In the genomic region with DNA sequence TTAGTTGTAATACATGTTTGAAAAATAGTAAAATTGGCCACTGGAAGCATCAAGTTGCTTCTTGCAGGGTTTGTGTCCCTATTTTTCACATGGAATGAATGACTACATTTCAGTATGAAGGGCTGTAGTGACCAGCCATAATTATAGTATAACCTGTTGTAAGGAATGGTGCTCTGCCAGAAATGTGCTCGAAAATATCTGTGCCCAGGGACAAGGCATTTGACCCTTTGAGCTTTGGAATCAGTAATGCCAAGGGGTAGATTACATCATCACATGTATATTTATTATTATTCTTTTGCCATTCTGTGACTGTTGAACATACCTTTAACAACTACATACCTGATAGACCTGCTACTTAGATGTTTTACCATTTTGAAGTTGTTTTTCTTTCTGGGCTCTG, we compare ENCODE assay signal across 10 mouse cellular contexts. TPM values are rescaled to one million over a fixed set of nuclear protein-coding genes. Genes with fewer than 3 reads are reported as not detected.
DNase-seq lines count a peak whose midpoint lies in the region; ATAC-seq and TF ChIP-seq lines count a peak whose summit lies in the region.
"Had no signal": no experiment of that assay in that cellular context is flagged by ENCODE, and none has a peak within 500 bp of the region (broad histone marks: within the 10 kb centered on the region; RNA-seq: fewer than 3 reads in every experiment).

No protein-coding gene starts in this region.

- WGBS in forebrain, embryonic 10.5 days = 74% methylated on average over 1 of the region's 1 CpGs
- 68% methylated on average over 1 of the region's 1 CpGs for WGBS in forebrain, embryonic 11.5 days
- 43% methylated on average over 1 of the region's 1 CpGs for WGBS in lung, embryonic 14.5 days
- whole genome bisulfite sequencing in kidney, postnatal 0 days = 36% methylated on average over 1 of the region's 1 CpGs
- WGBS in small intestine, adult 2 months = 14% methylated on average over 1 of the region's 1 CpGs

- H3K4me3 ChIP-seq in forebrain, embryonic 10.5 days = peak overlapping the region; percentile 82; the same call in 1 of the 2 replicates
- H3K4me3 ChIP-seq in forebrain, embryonic 11.5 days (ENCODE audit: low read depth, low read length) = no peak overlapping the region
- H3K4me3 ChIP-seq in lung, embryonic 14.5 days (ENCODE audit: low read depth, low read length) = peak overlapping the region; percentile 85; the same call in 1 of the 2 replicates
- H3K4me3 ChIP-seq in kidney, postnatal 0 days (replicated peaks; ENCODE audit: low read depth, low read length) = no peak overlapping the region
- no peak overlapping the region for H3K4me3 ChIP-seq in small intestine, adult 2 months (ENCODE audit: low read depth, low read length)

- no peak overlapping the region for H3K4me2 ChIP-seq in forebrain, embryonic 11.5 days (ENCODE audit: low read depth, low read length, severe bottlenecking)
- peak overlapping the region; percentile 65 for H3K4me2 ChIP-seq in lung, embryonic 14.5 days
- peak overlapping the region; percentile 25; the same call in 1 of the 2 replicates for H3K4me2 ChIP-seq in kidney, postnatal 0 days (ENCODE audit: low read length)

- no peaks in the 10 kb centered on the region for H3K27me3 ChIP-seq in forebrain, embryonic 10.5 days (ENCODE audit: poor library complexity, severe bottlenecking)
- H3K27me3 ChIP-seq in forebrain, embryonic 11.5 days (ENCODE audit: control insufficient read depth, insufficient read depth, low read length) = no peaks in the 10 kb centered on the region
- H3K27me3 ChIP-seq in lung, embryonic 14.5 days (ENCODE audit: insufficient read depth, low read length) = no peaks in the 10 kb centered on the region
- H3K27me3 ChIP-seq in kidney, postnatal 0 days (ENCODE audit: insufficient read depth, low read length) = no peaks in the 10 kb centered on the region
- no peaks in the 10 kb centered on the region for H3K27me3 ChIP-seq in small intestine, adult 2 months (ENCODE audit: control insufficient read depth, insufficient read depth, low read length)

- TF ChIP-seq POLR2A in small intestine, adult 2 months (IDR thresholded peaks at IDR 0.05; ENCODE audit: low read depth, low read length) = no peak

- no peak overlapping the region for H3K9ac ChIP-seq in forebrain, embryonic 11.5 days (ENCODE audit: low read length)
- H3K9ac ChIP-seq in lung, embryonic 14.5 days = no peak overlapping the region
- H3K9ac ChIP-seq in kidney, postnatal 0 days (ENCODE audit: low read depth, low read length) = no peak overlapping the region

- H3K36me3 ChIP-seq in forebrain, embryonic 10.5 days (replicated peaks) = no peaks in the 10 kb centered on the region
- H3K36me3 ChIP-seq in forebrain, embryonic 11.5 days (ENCODE audit: control insufficient read depth, insufficient read depth, low read length) = no peaks in the 10 kb centered on the region
- no peaks in the 10 kb centered on the region for H3K36me3 ChIP-seq in lung, embryonic 14.5 days (ENCODE audit: insufficient read depth)
- no peaks in the 10 kb centered on the region for H3K36me3 ChIP-seq in kidney, postnatal 0 days (ENCODE audit: insufficient read depth, low read length)
- no peaks in the 10 kb centered on the region for H3K36me3 ChIP-seq in small intestine, adult 2 months (ENCODE audit: control insufficient read depth, insufficient read depth, low read length)

- no peaks in the 10 kb centered on the region for H3K9me3 ChIP-seq in forebrain, embryonic 10.5 days
- H3K9me3 ChIP-seq in forebrain, embryonic 11.5 days (ENCODE audit: control insufficient read depth, low read length) = no peaks in the 10 kb centered on the region
- no peaks in the 10 kb centered on the region for H3K9me3 ChIP-seq in lung, embryonic 14.5 days (ENCODE audit: low read depth, low read length)
- H3K9me3 ChIP-seq in kidney, postnatal 0 days (replicated peaks; ENCODE audit: low read length) = no peaks in the 10 kb centered on the region

- no peak for DNase-seq in forebrain, embryonic 10.5 days (ENCODE audit: extremely low spot score, low spot score)
- DNase-seq in forebrain, embryonic 11.5 days (ENCODE audit: low spot score) = no peak
- DNase-seq in lung, embryonic 14.5 days = no peak
- DNase-seq in lung, postnatal 25 days (ENCODE audit: low spot score) = no peak
- DNase-seq in kidney, postnatal 0 days (ENCODE audit: low spot score) = no peak
- DNase-seq in adrenal gland, postnatal 10 days = no peak
- DNase-seq: lung, adult 18-20 months; right cerebral cortex, postnatal 14 days had no signal

- no peak for ATAC-seq in forebrain, embryonic 11.5 days (replicated peaks; ENCODE audit: low FRiP score)
- ATAC-seq in lung, embryonic 14.5 days (ENCODE audit: insufficient read depth) = no peak
- ATAC-seq in kidney, postnatal 0 days (replicated peaks; ENCODE audit: low FRiP score, low read depth) = no peak
- ATAC-seq in frontal cortex, adult (ENCODE audit: low TSS enrichment) = no peak

- no peak for TF ChIP-seq CTCF in lung, embryonic 14.5 days (IDR thresholded peaks at IDR 0.05; ENCODE audit: low read depth)
- TF ChIP-seq CTCF in kidney, postnatal 0 days (IDR thresholded peaks at IDR 0.05; ENCODE audit: low read depth) = no peak
- no peak for TF ChIP-seq CTCF in small intestine, adult 2 months (IDR thresholded peaks at IDR 0.05; ENCODE audit: extremely low read depth, insufficient read length, insufficient replicate concordance, low read depth, low read length)

- peaks cover 26% of the 10 kb centered on the region for H3K4me1 ChIP-seq in forebrain, embryonic 10.5 days
- H3K4me1 ChIP-seq in forebrain, embryonic 11.5 days (replicated peaks; ENCODE audit: control insufficient read depth, insufficient read depth, low read length) = peaks cover 4% of the 10 kb centered on the region; the same call in 1 of the 2 replicates
- 0 out of 2 replicates have a peak, but pooled peaks cover 6% of the 10 kb centered on the region for H3K4me1 ChIP-seq in lung, embryonic 14.5 days (ENCODE audit: insufficient read depth)
- peaks cover 10% of the 10 kb centered on the region for H3K4me1 ChIP-seq in kidney, postnatal 0 days (replicated peaks; ENCODE audit: insufficient read depth, low read length)
- H3K4me1 ChIP-seq in small intestine, adult 2 months (ENCODE audit: control insufficient read depth, insufficient read depth, insufficient read length, low read length) = peaks cover 10% of the 10 kb centered on the region; the same call in 1 of the 2 replicates

- no peak overlapping the region for H3K27ac ChIP-seq in forebrain, embryonic 10.5 days
- no peak overlapping the region for H3K27ac ChIP-seq in forebrain, embryonic 11.5 days (ENCODE audit: low read depth, low read length)
- H3K27ac ChIP-seq in lung, embryonic 14.5 days (ENCODE audit: low read depth) = no peak overlapping the region
- no peak overlapping the region for H3K27ac ChIP-seq in kidney, postnatal 0 days
- peak overlapping the region; percentile 37; the same call in 1 of the 2 replicates for H3K27ac ChIP-seq in small intestine, adult 2 months (ENCODE audit: insufficient read depth, low read depth, low read length)

RNA-seq across cellular contexts. Expression of a gene that starts 5.9 kb away (rescaled TPM):
- polyA plus RNA-seq in forebrain, embryonic 10.5 days (2016; fragmentation: Nextera tagmentation; extraction: Ambion mirVana) = 32.8 and 39.6 TPM in 2 replicates
- polyA plus RNA-seq in forebrain, embryonic 11.5 days (2014; fragmentation: Nextera tagmentation; extraction: Ambion mirVana) = 59.5 and 78.3 TPM in 2 replicates
- 64.9 and 65.1 TPM in 2 replicates for polyA plus RNA-seq in lung, embryonic 14.5 days (2014; fragmentation: Nextera tagmentation; extraction: Ambion mirVana)
- polyA plus RNA-seq in kidney, postnatal 0 days (2015; fragmentation: Nextera tagmentation; extraction: Ambion mirVana) = 52.6 and 53.5 TPM in 2 replicates
- 10.4 and 34.7 TPM in 2 replicates for polyA plus RNA-seq in small intestine, adult 2 months (2012; rRNA removed)
- 100 to 1,000 TPM; 252 to 260 TPM for total RNA-seq in adrenal gland, postnatal 10 days (2021)

Comparison
In these comparisons a context has a peak if more than half of its experiments do, and no peak if none do; other contexts are left out.
1. H3K4me3 ChIP-seq: peak in forebrain, embryonic 10.5 days (single experiment) and lung, embryonic 14.5 days (single experiment); none in forebrain, embryonic 11.5 days (single experiment), kidney, postnatal 0 days (single experiment) and small intestine, adult 2 months (single experiment).